Mouse (Mus musculus) stomach, postnatal 0 days (tissue): ENCODE data around the gene Ehmt2. TPM values are rescaled to one million over a fixed set of nuclear protein-coding genes. Genes with fewer than 3 reads are reported as not detected.
A peak's percentile ranks its signal among the peaks of the same experiment; 100 is the strongest.

Experiments
- ATAC-seq: fragments of 200-750 bp; cut with Nextera tagmentation; 2 replicates; pipeline ENCODE4 v1.8.0; 2017; ENCODE audit not compliant: low FRiP score, low TSS enrichment
- DNase-seq: peaks from one replicate; pipeline ENCODE4 v3.0.0-alpha.2; 2016; ENCODE audit warnings: low spot score
- H3K27ac ChIP-seq: fragments of 300-500 bp; sonication (generic); replicated peaks from 2 replicates; pipeline ENCODE4 v1.5.1; 2014; ENCODE audit warnings: mild to moderate bottlenecking, control low read depth
- H3K27me3 ChIP-seq: fragments of 300-500 bp; sonication (generic); 2 replicates; pipeline ENCODE4 v1.6.1; 2014; ENCODE audit warnings: low read length; ENCODE audit not compliant: control insufficient read depth, insufficient read depth
- H3K36me3 ChIP-seq: fragments of 300-500 bp; sonication (generic); 2 replicates; pipeline ENCODE4 v1.6.1; 2014; ENCODE audit warnings: low read length, mixed read lengths; ENCODE audit not compliant: control insufficient read depth, insufficient read depth
- H3K4me1 ChIP-seq: fragments of 300-500 bp; sonication (generic); replicated peaks from 2 replicates; pipeline ENCODE4 v1.6.1; 2014; ENCODE audit warnings: antibody characterized with exemption; ENCODE audit not compliant: control insufficient read depth, insufficient read depth
- H3K4me2 ChIP-seq: fragments of 300-500 bp; sonication (generic); replicated peaks from 2 replicates; pipeline ENCODE4 v1.6.1; 2014; ENCODE audit warnings: low read depth, mild to moderate bottlenecking, control low read depth, moderate library complexity
- H3K4me3 ChIP-seq: fragments of 300-500 bp; sonication (generic); 2 replicates; pipeline ENCODE4 v1.5.1; 2014; ENCODE audit warnings: low read depth, low read length, control low read depth
- H3K9ac ChIP-seq: fragments of 300-500 bp; sonication (generic); 2 replicates; pipeline ENCODE4 v1.6.1; 2014; ENCODE audit warnings: mild to moderate bottlenecking, low read length, control low read depth, mixed read lengths
- H3K9me3 ChIP-seq: fragments of 300-500 bp; sonication (generic); 2 replicates; pipeline ENCODE4 v1.6.1; 2016; ENCODE audit warnings: low read length; ENCODE audit not compliant: control insufficient read depth
- CTCF ChIP-seq: IDR thresholded peaks from 2 replicates; pipeline ENCODE4 v1.5.1; 2016; ENCODE audit warnings: antibody characterized with exemption, low read depth, mild to moderate bottlenecking, moderate library complexity
- EP300 ChIP-seq: optimal IDR thresholded peaks from 2 replicates; pipeline ENCODE3; 2016; ENCODE audit warnings: antibody characterized with exemption
- WGBS: fragments of 180-500 bp; shearing (Covaris S2); extraction: QIAGEN DNeasy Blood & Tissue Kit; methylation state at CpG from one replicate; pipeline ENCODE4 v1.1.7; 2014; 5-methylcytosine and 5-hydroxymethylcytosine counted together
- polyA plus RNA-seq: library from polyadenylated mRNA; unstranded; fragments of >200 nt; fragmentation: Nextera tagmentation; extraction: Ambion mirVana; gene quantifications from 2 replicates; pipeline ENCODE4 v1.2.1, GENCODE M21; 2015

The Ehmt2 gene
- polyA plus RNA-seq, 1 experiment from 2014 or later: 23.8 TPM

- no peaks in the 10 kb centered on the region for H3K4me1 ChIP-seq
- no peak overlapping the region for H3K9ac ChIP-seq
- no peak overlapping the region for H3K4me2 ChIP-seq
- H3K4me3 ChIP-seq: no peak overlapping the region
- H3K27ac ChIP-seq: no peak overlapping the region
- DNase-seq (no peak), ATAC-seq (no peak)
- no peaks in the 10 kb centered on the region for H3K27me3 ChIP-seq
- TF ChIP-seq CTCF (no peak), EP300 (no peak)
- 77% methylated on average over 6 of the region's 6 CpGs for WGBS
- no peaks in the 10 kb centered on the region for H3K9me3 ChIP-seq
- H3K36me3 ChIP-seq: no peaks in the 10 kb centered on the region
These were observed 23.9 kb upstream of the Ehmt2 start for GRCm38 (mm10) chr17:34874321-34874720.

GRCm38 (mm10) chr17:34879336-34879879 lies 18.9 kb upstream of the Ehmt2 start, which contains the start of gene Zbtb12:
Zbtb12 (plus strand) TSS chr17:34879483.
- Histone ChIP-seq H3K27me3 (no peaks in the 10 kb centered on the region), H3K4me3 (no peak within 1 kb of the TSS), H3K4me2 (no peak within 1 kb of the TSS), H3K27ac (no peak within 1 kb of the TSS), H3K36me3 (no peaks in the 10 kb centered on the region), H3K9ac (no peak within 1 kb of the TSS), H3K9me3 (no peaks in the 10 kb centered on the region), H3K4me1 (no peaks in the 10 kb centered on the region)
- ATAC-seq (no peak), DNase-seq (no peak)
- WGBS: 59% methylated on average over 11 of the region's 11 CpGs
- TF ChIP-seq CTCF: no peak
- no peak for TF ChIP-seq EP300

DNA sequence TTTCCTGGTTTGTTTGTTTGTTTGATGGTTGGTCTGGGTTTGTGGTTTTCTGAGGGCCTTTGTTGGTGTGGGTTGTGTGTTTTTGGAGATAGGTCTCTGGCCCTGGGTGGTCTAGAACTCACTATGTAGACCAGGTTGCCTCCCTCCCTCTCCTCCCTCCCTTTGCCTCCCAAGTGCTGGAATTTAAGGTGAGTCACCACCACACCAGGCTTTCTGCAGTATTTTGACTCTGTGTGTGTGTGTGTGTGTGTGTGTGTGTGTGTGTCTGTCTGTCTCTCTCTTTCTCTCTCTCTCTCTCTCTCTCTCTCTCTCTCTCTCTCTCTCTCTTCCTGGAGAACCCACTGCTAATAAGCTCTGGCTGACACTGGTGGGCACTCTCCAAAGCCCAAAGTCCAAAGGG lies 17.1 kb upstream of the Ehmt2 start:
- H3K4me2 ChIP-seq: no peak overlapping the region
- no peaks in the 10 kb centered on the region for H3K36me3 ChIP-seq
- no peak overlapping the region for H3K9ac ChIP-seq
- H3K9me3 ChIP-seq: no peaks in the 10 kb centered on the region
- H3K4me1 ChIP-seq: no peaks in the 10 kb centered on the region
- DNase-seq (no peak), ATAC-seq (no peak)
- no peak overlapping the region for H3K27ac ChIP-seq
- no peaks in the 10 kb centered on the region for H3K27me3 ChIP-seq
- TF ChIP-seq EP300 (no peak), CTCF (no peak)
- H3K4me3 ChIP-seq: no peak overlapping the region

DNA sequence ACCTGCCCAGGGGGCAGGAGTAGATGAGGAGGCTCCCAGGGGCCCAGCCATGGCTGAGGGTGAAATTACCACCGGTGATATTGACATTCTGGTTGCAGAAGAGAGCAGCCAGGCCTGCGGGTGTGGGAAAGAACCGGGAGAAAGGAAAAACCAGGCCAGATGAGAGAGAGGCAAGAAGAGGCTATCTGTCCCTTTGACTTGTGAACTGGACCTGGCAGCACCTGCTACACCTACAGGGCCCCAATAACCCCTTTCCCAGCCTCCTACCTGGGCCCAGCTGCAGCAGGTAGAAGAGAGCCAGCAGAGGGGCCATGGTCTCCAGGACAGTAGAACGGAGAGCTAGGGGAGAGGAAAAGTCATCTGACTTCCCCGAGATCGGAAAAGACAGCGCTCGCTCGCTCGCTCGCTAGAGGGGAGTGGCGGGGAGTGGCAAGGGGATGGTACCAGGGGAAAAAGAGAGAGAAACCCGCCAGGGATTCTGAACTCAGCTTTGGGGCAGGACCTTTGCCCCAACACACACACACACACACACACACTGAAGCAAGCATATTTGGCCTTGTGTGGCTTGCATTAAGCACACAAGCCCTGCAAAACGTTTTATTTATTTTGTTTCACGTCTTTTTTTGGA lies 16.5 kb upstream of the Ehmt2 start, which contains the start of gene Gm20547:
Gene Gm20547 (minus strand): TSS at position 360 of the 628 bp plus-strand sequence.
- Histone ChIP-seq H3K27ac (no peak within 1 kb of the TSS), H3K27me3 (no peaks in the 10 kb centered on the region), H3K4me3 (0 out of 2 replicates have a peak within 1 kb of the TSS, but pooled peaks have one; percentile 2), H3K4me1 (no peaks in the 10 kb centered on the region), H3K4me2 (peak within 1 kb of the TSS; percentile 31), H3K9me3 (no peaks in the 10 kb centered on the region), H3K36me3 (no peaks in the 10 kb centered on the region), H3K9ac (peak within 1 kb of the TSS; percentile 27; the same call in 1 of the 2 replicates)
- TF ChIP-seq CTCF (no peak), EP300 (no peak)
- WGBS: 9% methylated on average over 15 of the region's 15 CpGs
- ATAC-seq (peak; percentile 31; the same call in 1 of the 2 replicates), DNase-seq (no peak)

GRCm38 (mm10) chr17:34883332-34883731 lies 14.9 kb upstream of the Ehmt2 start:
- ATAC-seq (no peak), DNase-seq (no peak)
- H3K27me3 ChIP-seq: no peaks in the 10 kb centered on the region
- H3K4me1 ChIP-seq: no peaks in the 10 kb centered on the region
- TF ChIP-seq EP300 (no peak), CTCF (peak; percentile 55)
- H3K36me3 ChIP-seq: no peaks in the 10 kb centered on the region
- 61% methylated on average over 3 of the region's 3 CpGs for WGBS
- H3K9ac ChIP-seq: no peak overlapping the region
- H3K4me2 ChIP-seq: no peak overlapping the region
- H3K27ac ChIP-seq: no peak overlapping the region
- no peak overlapping the region for H3K4me3 ChIP-seq
- H3K9me3 ChIP-seq: no peaks in the 10 kb centered on the region

DNA sequence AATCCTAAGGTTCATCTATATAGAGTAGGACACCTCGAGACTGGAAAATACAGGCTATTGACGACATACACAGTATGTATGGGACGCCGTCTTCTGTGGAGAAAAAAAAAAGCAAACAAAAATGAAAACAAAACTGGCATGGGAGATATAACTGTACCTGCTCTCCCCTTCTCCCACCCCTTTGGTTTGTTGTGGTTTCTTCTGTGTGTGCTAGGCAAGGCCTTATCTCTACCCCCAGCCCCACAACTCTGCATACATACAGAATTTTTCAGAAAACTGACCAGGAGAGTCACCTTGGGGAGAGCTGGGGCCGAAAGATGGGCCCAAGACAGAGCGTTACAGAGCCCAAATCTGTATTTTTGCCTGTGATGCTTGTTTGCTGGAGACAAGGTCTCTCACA lies 13.6 kb upstream of the Ehmt2 start:
- DNase-seq (no peak), ATAC-seq (no peak)
- Histone ChIP-seq H3K36me3 (no peaks in the 10 kb centered on the region), H3K27me3 (no peaks in the 10 kb centered on the region), H3K4me2 (no peak overlapping the region), H3K4me3 (no peak overlapping the region), H3K27ac (no peak overlapping the region), H3K4me1 (no peaks in the 10 kb centered on the region), H3K9me3 (no peaks in the 10 kb centered on the region), H3K9ac (no peak overlapping the region)
- TF ChIP-seq CTCF (no peak), EP300 (no peak)
- WGBS: 86% methylated on average over 6 of the region's 6 CpGs
